Mouse (Mus musculus) megakaryocyte, embryonic 14.5 days (primary cell): ENCODE results near the gene P2rx5.

Source experiments
- FLI1 ChIP-seq: IDR thresholded peaks from 2 replicates; pipeline ENCODE4 v1.6.1; 2012; ENCODE audit warnings: low read length, inconsistent platforms, mixed read lengths
- GATA1 ChIP-seq: IDR thresholded peaks from 3 replicates; pipeline ENCODE4 v1.6.1; 2012; ENCODE audit warnings: mixed read lengths, low read length, inconsistent platforms, borderline replicate concordance

DNA sequence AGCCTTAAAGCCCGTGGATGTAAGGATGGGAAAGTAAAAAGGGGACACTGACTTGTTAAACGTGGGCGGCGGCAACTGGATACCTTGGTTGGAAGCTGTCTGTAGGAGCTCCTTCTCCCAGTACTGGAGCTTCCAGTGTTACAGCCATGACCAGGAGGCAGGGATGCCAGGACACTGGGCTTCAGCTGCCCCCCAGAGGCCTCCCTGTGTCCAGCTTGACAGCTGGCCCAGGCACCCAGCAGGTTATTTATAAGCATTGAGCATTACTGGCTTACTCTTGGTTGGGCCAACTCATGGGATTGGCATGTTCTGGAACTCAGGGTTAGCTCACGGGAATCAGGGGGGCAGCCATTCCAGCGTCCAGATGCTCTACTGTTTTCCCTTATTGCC lies 585 bp downstream of the P2rx5 start:
- TF ChIP-seq GATA1 (no peak), FLI1 (no peak)
